ENCODE assay signal across 14 mouse cellular contexts in genomic region chr5:100294189-100294588, GRCm38 (mm10).
A peak's percentile ranks its signal among the peaks of the same experiment; 100 is the strongest.
DNase-seq lines count a peak whose midpoint lies in the region; ATAC-seq lines count a peak whose summit lies in the region.
"Had no signal": no experiment of that assay in that cellular context is flagged by ENCODE, and none has a peak within 500 bp of the region (broad histone marks: within the 10 kb centered on the region; RNA-seq: fewer than 3 reads in every experiment).

No protein-coding gene starts in this region.

- DNase-seq in frontal cortex, postnatal 10 days (ENCODE audit: low spot score in 2 of 2), result no peak
- peak; percentile 39 for DNase-seq in layer of hippocampus, adult 9-11 months
- DNase-seq in layer of hippocampus, postnatal 10 days (ENCODE audit: low spot score in 2 of 2), result no peak
- DNase-seq in left cerebral cortex, adult 8-10 months (ENCODE audit: low spot score in 2 of 2), result peak; percentile 24 to 65
- DNase-seq in lung, postnatal 36 days, result peak; percentile 44
- no peak for DNase-seq in cerebellum, postnatal 14 days
- DNase-seq in ovary, postnatal 36 days (ENCODE audit: low spot score), result no peak
- DNase-seq: adrenal gland, adult 8-10 months; cerebellum, postnatal 25 days; gastrocnemius, postnatal 36 days; kidney, postnatal 10 days had no signal

- ATAC-seq in frontal cortex, adult (ENCODE audit: low TSS enrichment), result peak; percentile 97
- ATAC-seq: forebrain, embryonic 13.5 days; midbrain, embryonic 15.5 days had no signal

Comparison
In these comparisons a context has a peak if more than half of its experiments do, and no peak if none do; other contexts are left out.
1. DNase-seq: peak in layer of hippocampus, adult 9-11 months (single experiment), left cerebral cortex, adult 8-10 months (2 of 2) and lung, postnatal 36 days (single experiment); none in frontal cortex, postnatal 10 days (0 of 2), layer of hippocampus, postnatal 10 days (0 of 2), cerebellum, postnatal 14 days (0 of 2) and ovary, postnatal 36 days (single experiment).